Mouse (Mus musculus): ENCODE measurements around the gene Gcg.

Gene Gcg

DNA sequence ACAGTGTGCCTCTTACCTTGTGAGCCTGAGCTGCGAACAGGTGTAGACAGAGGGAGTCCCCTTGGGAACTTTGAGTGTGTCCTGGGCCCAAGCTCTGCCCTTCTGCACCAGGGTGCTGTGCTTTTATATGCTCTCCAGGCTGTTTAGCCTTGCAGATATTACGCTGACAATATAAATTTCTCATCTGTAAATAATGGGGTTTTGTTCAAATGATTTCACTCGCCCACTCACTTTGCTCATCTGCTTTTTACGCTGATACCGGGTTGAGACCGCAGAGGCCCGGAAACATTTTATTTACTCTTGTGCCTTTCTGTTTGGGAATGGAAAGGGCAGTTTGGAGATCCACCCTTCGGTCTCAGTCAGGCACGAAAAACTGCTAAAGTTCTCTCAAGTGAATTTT is at the start of gene Gcg:
TSS of gene Gcg (minus strand) at position 101 of the 400 bp plus-strand sequence.
- CTCF ChIA-PET, result no interaction called here

DNA sequence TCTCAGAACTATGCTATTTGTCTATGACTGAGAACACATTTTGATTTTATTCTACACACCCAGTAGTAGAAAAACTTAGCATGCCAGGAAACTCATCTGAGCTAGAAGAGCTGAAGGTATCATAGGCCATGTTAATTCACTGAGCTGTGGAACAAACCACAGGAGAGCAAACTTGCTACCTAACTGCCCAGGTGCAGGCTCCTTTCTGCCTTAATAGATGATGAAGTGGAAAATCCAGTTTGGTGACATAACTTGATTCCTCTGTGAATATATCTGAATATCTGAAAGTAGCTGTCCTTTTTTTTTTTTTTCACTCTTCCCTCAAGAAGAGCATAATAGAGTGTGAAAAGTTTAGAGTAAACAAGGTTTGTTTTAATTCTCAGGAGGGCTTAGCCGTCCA is 47.6 kb upstream of the Gcg start:
- CTCF ChIA-PET, result no interaction called here

DNA sequence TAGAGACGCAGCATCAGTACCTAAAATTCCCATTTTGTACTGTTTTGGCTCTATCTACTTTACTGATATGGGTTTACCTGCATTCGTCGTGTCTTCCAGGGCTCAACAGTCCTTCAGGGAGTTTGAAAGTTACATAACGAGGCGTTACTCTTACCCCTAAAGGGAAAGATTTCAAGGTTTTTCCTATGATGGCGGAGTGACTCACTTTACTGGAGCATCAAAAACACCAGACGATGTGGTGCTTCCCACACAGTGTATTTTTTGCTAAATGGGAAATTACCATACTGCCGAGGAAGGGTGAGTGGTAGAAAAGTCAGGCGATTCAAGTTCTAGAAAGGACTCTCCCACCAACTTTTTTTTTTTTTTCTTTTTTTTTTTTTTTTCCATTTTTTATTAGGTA is 42.9 kb upstream of the Gcg start:
- CTCF ChIA-PET, result no interaction called here

DNA sequence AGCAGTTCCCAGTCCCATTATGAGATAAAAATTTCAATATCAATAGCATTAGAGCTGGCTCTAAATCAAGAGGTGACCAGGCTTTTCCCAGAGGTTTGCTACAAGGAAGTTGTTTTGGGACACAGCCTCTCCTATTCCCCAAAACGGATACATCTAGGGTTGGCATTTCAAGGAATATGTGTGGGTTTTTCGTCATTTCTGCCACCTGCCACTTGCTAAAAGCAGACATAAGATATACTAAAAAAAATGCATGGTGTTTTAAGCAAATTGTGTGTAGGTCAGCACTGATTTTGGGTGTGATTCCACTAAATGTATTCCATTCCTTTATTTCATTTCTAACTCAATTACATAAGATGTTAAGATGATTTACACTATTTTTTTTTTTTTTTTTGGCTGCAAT is 34.3 kb upstream of the Gcg start:
- CTCF ChIA-PET, result no interaction called here

GRCm38 (mm10) chr2:62514477-62514876 is 31.0 kb upstream of the Gcg start:
- CTCF ChIA-PET, result no interaction called here

DNA sequence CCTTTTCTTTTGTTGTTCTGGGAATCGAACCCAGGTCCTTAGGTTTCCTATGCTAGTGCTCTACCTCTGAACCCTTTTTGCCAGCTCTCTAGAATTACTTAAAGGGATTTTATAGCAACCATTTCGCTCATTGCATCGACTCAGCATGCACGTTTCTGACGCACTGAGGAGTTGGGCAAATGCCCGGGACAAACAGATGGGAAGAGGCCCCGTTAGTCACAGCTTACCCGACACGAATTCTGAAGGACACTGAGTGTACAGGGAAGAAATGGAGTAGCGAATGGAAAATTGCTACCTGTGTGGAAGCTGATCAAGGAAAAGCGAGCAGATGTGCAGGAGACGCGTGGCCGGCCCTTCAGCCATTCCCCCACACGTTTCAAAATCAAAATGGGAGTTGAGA is 30.0 kb upstream of the Gcg start:
- CTCF ChIA-PET, result no interaction called here

DNA sequence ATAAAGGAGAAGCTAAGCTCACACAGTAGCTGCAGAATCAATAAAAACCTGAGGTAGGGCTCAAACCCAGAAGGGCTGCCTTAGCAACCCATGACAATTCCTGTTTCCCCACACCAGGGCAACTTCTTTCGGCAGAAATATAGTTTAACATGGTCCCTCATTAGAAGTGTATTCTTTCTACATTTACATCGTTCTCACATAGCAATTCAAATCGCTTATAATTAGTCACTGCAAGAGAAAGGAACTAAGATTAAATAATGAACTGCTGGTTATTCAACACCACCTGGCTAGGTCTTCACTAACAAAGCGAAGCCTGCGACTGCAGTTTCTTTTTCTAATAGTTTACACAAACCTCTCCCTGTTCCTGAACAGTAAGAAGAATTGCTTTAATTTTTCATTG is 23.7 kb upstream of the Gcg start:
- CTCF ChIA-PET, result no interaction called here

- CTCF ChIA-PET, result no interaction called here
Observed at GRCm38 (mm10) chr2:62506441-62506840, 23.0 kb upstream of the Gcg start.

GRCm38 (mm10) chr2:62504269-62504796 is 20.9 kb upstream of the Gcg start:
- CTCF ChIA-PET, result interaction anchor here (0.6 kb wide), 1 partner anchor 1173 kb away, joined by 3 read pairs; no protein-coding TSS in a partner anchor

DNA sequence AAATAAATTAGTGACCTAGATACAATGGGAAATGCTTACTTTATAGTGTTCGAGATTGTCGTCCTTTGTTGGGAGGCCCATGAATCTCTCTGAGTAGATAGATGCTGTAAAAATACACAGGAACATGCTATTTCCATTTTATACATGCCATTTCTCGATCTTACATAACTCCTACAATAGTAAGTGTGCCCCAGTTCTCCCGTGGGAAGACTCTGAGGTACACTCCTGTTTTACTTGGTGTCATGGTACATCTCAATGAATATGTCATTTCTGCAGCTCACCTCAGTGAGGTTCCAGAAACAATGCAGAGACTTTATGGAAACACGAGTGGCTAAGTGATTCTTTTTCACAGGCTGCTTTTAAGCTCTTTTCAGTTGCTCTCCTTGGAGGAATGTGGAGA is 19.9 kb upstream of the Gcg start:
- CTCF ChIA-PET, result no interaction called here

DNA sequence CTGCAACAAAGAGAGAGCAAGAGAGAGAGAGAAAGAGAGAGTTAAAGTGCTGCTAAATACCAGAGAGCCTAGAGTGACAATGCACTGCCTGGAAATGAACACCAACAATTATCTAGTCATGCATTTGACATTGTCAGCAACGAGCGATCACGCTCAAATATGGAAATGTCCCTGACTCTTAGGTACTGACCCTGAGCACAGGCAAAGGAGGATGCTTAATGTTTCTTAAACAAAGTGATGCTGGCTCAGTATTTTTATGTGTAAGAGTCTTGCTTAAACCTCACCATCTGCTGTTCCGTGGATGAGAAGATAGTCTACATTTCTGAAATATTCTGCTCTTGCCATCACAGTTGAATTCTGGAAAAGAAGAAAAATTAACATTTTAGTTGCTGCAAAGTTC is 19.1 kb upstream of the Gcg start:
- CTCF ChIA-PET, result no interaction called here

DNA sequence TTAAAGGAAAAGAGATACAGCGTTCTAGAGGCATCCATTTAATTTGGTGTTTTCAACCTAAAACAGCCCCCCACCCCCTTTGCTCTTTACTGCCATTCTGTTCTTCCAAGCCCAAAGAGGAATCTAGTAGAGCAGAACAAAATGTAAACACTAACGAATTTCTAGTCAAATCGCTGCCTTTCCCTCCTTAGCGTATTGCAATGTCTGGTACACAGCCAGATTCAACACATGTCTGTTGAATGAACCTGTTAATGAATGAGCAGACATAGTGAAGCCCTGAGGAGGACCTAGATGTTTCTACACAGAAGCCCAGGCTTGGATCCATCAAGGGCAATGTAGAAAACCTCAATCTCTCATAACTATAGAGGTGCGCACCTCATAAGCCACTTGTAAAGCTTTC is 15.4 kb upstream of the Gcg start:
- CTCF ChIA-PET, result no interaction called here

GRCm38 (mm10) chr2:62498086-62498485 is 14.6 kb upstream of the Gcg start:
- CTCF ChIA-PET, result no interaction called here

DNA sequence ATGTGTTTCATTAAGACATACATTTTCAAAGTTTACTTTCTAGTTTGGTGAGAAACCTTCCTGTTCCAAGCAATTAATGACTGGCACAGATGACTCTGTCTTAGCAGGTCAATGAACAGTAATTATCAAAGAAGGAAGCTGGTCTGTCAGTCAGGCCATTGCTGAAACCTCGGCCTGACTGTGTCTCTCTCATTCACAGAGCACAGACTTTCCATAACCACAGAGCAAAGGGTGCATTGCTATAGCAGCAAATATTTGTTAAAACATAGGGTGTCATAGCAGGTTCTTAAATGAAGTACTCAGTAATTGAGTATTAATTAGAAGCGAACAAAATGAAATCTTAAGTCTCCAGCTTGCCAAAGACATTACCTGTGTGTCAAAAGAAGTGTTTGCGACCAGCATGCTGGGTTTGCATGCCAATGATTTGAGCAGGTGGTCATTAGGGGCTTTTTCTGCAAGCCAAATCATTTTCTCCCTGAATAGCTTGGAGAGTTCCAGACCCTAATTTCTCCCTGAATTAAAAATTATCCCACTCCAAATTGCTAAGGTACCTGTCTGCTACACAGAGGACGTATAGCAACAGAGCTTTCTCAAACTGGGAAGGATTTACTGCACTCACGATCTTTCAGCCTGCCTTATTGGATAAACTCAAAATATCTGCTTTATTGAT is 14.0 kb upstream of the Gcg start:
- CTCF ChIA-PET, result interaction anchor here (0.5 kb wide), 1 partner anchor 153 kb away, joined by 3 read pairs; no protein-coding TSS in a partner anchor

DNA sequence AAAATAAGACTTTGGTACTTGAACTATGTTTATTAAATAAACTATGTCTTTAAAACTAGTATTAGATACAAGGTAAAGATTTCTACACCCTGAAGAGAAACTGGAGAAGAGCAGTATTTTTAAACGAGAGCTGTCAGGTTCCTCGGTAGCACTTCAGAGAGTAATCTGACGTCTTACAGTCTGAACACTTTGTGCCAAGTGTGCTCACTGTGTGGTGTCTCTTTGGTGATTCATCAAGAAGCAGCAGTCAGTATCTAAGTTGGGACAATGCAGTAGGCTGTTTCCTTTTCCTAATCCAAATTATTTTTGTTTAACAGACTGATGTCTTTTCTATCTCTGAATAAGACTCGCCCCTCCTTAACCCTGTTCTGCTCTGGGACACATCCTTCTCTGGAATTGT is 12.0 kb upstream of the Gcg start:
- CTCF ChIA-PET, result no interaction called here

- CTCF ChIA-PET, result no interaction called here
Observed at GRCm38 (mm10) chr2:62489832-62490231, 6.4 kb upstream of the Gcg start.

- CTCF ChIA-PET, result no interaction called here
Observed at GRCm38 (mm10) chr2:62484906-62485305, 1.5 kb upstream of the Gcg start.

DNA sequence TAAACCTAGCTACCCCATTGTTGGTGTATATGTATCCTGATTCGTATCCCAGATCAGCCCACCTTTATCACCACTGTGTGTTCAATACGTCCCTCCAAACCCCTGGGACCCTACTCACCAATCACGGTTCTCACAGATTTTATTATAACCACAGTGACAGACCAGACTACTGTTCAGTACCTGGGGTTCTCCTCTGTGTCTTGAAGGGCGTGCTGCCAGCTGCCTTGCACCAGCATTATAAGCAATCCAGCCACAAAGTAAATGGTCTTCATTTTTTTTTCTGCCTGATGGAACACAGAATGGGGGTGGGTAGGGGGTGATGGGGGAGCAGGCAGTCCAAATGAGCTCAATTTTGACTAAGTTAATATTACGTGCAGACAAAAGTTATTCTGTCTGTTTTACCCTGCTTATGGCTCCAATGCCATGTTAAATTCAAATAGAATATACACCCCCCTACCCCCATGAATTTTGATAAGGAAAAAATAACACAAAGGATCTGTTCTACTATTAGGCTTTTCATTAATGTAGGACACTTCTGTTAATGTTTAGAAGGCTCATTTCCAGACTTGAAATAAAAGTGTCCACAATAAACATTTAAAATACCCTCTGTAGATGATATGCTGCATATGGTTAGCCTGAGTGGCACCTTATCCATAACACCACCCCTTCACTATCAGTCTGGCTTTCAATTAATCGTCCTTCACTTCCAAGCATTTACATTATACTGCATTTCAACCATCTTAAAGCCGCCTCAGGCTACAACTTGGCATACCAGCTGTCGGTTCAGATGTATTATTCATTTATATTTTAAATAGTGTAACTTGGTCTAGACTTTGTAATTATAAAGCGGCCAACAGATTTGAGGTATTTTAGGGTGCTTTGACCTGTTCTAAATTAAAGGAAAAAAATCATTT is 2.9 kb downstream of the Gcg start:
- CTCF ChIA-PET, result no interaction called here

- CTCF ChIA-PET, result no interaction called here
Observed at GRCm38 (mm10) chr2:62469551-62469950, 13.9 kb downstream of the Gcg start.

DNA sequence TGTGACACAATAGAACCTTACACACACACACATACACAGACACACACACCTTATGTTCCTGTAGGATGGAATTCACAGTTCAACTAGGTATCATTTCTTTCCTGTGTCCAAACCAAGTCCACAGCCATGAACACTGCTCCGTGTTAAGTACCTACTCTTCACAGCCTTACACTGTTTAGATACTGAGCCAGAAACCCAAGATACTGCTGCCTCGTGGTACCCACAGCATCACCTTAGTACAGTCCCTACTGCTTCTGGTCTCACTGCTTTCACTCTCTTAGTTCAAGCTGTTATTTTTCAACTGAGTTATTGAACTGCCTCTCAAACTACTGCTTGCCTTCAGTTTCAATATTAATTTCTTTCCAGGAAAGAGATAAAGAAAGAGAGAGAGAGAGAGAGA is 20.2 kb downstream of the Gcg start:
- CTCF ChIA-PET, result no interaction called here

DNA sequence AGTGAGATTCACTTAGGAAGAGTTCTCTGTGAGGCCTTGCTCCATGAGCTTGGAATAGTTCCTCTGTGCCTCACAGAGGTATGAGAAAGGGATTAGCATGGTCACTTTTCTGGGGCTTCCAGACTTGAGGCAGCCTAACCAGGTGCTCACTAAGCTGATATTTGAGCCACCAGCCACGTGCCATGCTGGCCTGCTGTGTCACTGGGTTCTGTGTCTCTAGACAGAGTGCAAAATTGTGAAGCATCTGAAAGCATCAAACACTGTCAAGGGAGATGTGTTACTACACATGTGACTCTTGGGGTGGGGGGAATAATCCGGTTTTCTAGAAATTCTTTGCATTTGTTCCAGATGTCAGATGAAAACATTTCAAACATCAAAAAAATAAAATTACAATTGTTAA is 21.3 kb downstream of the Gcg start:
- CTCF ChIA-PET, result no interaction called here

DNA sequence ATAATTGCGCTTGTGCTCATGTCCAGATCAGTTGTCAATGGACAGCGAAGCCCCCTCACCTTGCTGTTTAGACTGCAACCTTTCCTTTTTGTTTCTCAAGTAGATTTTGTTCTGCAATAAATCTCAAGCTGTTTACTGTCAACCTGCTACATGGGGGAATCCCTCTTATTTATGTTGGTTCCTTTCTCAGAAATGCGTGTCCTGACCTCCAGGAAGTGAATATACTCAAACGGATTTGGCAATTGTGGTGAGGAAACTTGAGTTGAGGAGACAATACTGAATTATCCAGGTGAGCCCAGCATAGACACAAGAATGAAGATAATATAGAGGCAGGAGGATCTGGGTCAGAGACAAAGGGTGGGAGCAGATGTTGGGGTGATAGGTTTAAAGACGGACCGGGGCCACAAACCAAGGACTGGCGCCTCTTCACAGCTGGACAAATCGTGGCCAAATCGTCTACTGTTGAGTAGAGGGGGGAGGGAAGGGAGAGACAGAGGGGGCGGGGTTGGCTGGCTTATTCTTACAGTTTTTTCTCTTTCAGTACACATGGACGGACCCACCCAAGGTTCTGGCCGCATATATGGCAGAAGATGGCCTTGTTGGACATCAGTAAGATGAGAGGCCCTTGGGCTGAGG is 22.5 kb downstream of the Gcg start:
- CTCF ChIA-PET, result interaction anchor here (0.6 kb wide), 1 partner anchor 657 kb away, joined by 3 read pairs; no protein-coding TSS in a partner anchor

Measured in spleen, embryonic (tissue).